Mouse (Mus musculus): Measurements from ENCODE around the gene Dctn2. TPM values are rescaled to one million over a fixed set of nuclear protein-coding genes. Genes with fewer than 3 reads are reported as not detected.
A peak's percentile ranks its signal among the peaks of the same experiment; 100 is the strongest.

Gene Dctn2
- polyA plus RNA-seq, 1 experiment from 2014 or later = 295 TPM

DNA sequence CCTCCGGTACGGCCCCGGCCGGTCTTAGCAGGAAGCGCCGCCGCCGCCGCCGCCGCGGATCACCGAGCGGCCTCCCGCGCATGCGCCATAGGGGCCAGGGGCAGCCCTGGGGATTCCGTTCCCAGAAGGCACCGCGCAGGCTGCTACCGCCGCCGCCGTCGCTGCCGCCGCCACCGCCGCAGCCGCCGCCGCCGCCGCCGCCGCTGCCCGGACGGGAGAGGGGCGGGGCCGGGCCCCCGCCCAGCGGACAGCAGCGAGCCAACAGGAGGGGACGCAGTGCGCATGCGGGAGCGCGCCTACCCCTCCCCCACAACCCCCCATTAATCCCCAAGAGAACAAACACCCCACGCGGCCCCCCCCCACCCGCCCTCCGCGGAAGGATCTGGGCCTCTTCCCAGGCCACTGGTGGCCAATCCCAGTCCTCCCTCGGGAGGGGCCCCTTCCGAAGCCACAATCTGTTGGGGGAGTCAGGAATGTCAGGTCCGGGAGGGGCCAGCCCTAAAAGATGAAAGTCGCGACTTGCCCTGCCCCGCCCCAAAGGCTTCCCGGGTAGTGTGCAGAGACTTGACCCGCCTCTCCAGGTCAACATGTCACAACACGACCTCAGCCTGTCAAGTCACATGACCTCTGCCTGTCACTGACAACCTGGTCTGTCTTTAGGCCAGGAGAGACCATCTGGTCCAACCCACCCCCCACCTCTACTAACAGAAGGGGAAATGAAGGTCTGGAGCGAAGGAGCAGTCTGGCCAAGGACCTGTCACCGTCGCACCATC lies 22.8 kb downstream of the Dctn2 start, which contains the start of gene Mbd6:
Mbd6 (minus strand) TSS at position 219 of the 773 bp plus-strand sequence.
- no peaks in the 10 kb centered on the region for H3K9me3 ChIP-seq (ENCODE audit: control insufficient read depth, low read length)
- peak within 1 kb of the TSS; percentile 95 for H3K27ac ChIP-seq (replicated peaks; ENCODE audit: low read depth, low read length)
- peak within 1 kb of the TSS; percentile 78 for H3K9ac ChIP-seq (replicated peaks; ENCODE audit: low read length)
- peak within 1 kb of the TSS; percentile 60 for H3K4me3 ChIP-seq (replicated peaks; ENCODE audit: low read depth, low read length)
- H3K4me1 ChIP-seq (ENCODE audit: control insufficient read depth, insufficient read depth, low read length) = peaks cover 43% of the 10 kb centered on the region
- peak; percentile 15 for ATAC-seq (ENCODE audit: low FRiP score, low TSS enrichment)
- peak within 1 kb of the TSS; percentile 61 for H3K4me2 ChIP-seq (ENCODE audit: low read length)
- under 1% methylated on average over 52 of the region's 65 CpGs for WGBS
- no peaks in the 10 kb centered on the region for H3K27me3 ChIP-seq (ENCODE audit: control insufficient read depth, insufficient read depth, low read length)
- H3K36me3 ChIP-seq (ENCODE audit: control insufficient read depth, insufficient read depth, low read length) = peaks cover 41% of the 10 kb centered on the region
- DNase-seq = peak; percentile 93

DNA sequence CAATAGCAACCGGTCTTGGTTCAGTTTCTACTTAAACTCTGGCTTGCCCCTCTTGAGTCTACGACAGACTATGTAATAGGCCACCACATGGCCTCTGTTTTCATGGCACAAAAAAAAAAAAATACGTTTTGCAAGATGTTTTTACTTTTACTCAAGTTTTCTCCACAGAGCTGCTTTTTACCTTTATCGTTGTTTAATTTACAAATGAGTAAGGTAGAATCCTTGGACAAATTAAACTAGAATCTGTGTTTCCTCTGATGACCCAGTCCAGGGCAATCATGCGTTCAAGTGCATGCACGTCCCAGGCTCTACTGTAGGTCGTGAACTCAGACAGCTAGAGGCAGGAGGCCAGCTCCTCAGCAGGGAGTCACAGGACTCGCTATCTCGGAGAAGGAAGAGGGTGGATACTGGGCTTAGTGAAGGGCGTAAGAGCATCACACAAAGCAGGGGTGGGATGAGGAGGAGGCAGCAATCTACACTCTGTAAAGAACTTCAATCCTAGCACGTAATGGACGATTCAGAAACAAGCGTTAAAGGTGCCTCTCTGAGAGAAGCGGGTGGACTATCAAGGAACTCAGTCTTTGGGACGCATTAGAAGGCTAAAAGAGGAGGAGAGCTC lies 23.5 kb downstream of the Dctn2 start:
- Histone ChIP-seq H3K36me3 (ENCODE audit: control insufficient read depth, insufficient read depth, low read length) (peaks cover 41% of the 10 kb centered on the region), H3K9ac (replicated peaks; ENCODE audit: low read length) (peak overlapping the region; percentile 78), H3K9me3 (ENCODE audit: control insufficient read depth, low read length) (no peaks in the 10 kb centered on the region), H3K27ac (replicated peaks; ENCODE audit: low read depth, low read length) (peak overlapping the region; percentile 95), H3K4me2 (ENCODE audit: low read length) (peak overlapping the region; percentile 61), H3K27me3 (ENCODE audit: control insufficient read depth, insufficient read depth, low read length) (no peaks in the 10 kb centered on the region), H3K4me1 (ENCODE audit: control insufficient read depth, insufficient read depth, low read length) (peaks cover 43% of the 10 kb centered on the region), H3K4me3 (replicated peaks; ENCODE audit: low read depth, low read length) (peak overlapping the region; percentile 60)
- peak; percentile 51 for DNase-seq
- ATAC-seq (ENCODE audit: low FRiP score, low TSS enrichment) = no peak
- WGBS = 3% methylated on average over 15 of the region's 15 CpGs

DNA sequence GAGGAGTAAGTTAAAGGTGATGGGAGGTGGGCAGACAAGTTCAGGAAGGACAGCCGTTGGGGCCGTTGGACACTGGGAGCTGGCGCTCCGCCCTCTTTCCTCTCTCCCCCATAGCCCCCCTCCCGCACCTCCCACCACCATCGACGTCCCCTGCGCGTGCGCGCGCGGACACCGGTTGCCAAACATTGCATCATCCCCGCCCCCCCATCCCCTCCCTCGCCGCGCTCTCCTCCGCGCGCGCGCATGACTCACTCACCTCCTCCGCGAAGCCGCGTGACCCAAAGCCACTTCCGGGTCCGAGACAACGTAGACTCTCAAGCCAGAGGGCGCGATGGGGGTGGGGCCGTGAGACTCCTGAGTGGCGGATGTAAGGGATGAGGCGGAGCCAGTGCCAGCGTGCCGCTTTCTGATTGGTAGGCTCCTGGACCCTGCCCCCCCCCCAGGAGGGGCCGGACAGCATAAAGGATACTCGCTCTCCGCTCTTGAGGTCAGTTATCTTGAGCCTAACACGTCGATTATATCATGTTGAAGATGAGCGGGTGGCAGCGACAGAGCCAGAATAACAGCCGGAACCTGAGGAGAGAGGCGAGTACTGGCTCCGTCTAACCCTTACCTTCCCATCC lies 24.2 kb downstream of the Dctn2 start:
- ATAC-seq (ENCODE audit: low FRiP score, low TSS enrichment) (peak; percentile 92), DNase-seq (peak; percentile 100)
- Histone ChIP-seq H3K9ac (replicated peaks; ENCODE audit: low read length) (peak overlapping the region; percentile 63), H3K36me3 (ENCODE audit: control insufficient read depth, insufficient read depth, low read length) (peaks cover 41% of the 10 kb centered on the region), H3K9me3 (ENCODE audit: control insufficient read depth, low read length) (no peaks in the 10 kb centered on the region), H3K27ac (replicated peaks; ENCODE audit: low read depth, low read length) (peak overlapping the region; percentile 95), H3K27me3 (ENCODE audit: control insufficient read depth, insufficient read depth, low read length) (no peaks in the 10 kb centered on the region), H3K4me2 (ENCODE audit: low read length) (peak overlapping the region; percentile 61), H3K4me1 (ENCODE audit: control insufficient read depth, insufficient read depth, low read length) (peaks cover 43% of the 10 kb centered on the region), H3K4me3 (replicated peaks; ENCODE audit: low read depth, low read length) (peak overlapping the region; percentile 60)
- WGBS = under 1% methylated on average over 46 of the region's 47 CpGs

DNA sequence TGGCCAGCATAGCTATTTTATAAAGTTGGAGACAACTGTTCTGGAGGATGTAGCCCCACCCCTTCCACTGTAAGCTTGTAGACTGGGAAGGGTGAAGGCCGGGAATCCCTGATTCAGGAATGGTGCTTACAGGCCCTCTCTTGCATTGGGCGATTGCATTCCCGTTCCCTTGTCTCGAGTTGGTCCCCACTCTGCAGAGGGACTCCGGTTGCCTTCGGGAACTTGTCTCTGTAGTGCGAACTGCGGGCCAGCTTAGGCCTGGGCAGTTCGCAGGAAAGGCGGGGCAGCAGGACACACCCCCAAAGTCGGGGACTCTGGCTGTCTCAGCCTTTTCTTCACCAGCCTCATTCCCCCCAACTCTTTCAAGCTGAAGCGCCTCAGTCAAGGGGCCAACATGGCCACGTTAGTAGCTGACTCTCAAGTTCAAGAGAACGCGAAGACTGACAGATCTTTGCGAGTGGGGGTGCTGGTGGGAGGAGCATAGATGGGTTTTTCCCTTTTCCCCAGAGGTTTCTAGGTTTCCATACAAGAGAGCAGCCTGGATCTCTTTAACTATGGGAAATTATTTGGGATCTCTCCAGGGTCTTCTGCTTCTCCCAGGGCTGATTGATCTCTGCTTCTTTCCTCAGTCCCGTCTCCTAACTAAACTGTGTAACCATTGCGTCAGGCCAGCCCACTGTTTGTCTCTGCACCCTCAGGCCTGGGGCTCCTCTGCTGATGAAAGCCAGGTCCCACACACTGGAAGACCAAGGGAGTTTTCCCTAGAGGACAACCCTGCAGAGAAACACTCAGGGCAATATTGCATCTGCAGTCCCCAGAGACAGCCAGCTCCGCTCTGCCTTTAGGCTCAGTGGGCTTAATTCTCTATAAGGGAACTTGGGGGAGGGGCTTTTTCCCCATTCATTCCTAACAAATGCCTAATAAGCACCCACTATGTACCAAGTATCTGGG lies 25.0 kb downstream of the Dctn2 start:
- H3K4me1 ChIP-seq (ENCODE audit: control insufficient read depth, insufficient read depth, low read length) = peaks cover 38% of the 10 kb centered on the region
- 1% methylated on average over 19 of the region's 19 CpGs for WGBS
- no peaks in the 10 kb centered on the region for H3K9me3 ChIP-seq (ENCODE audit: control insufficient read depth, low read length)

DNA sequence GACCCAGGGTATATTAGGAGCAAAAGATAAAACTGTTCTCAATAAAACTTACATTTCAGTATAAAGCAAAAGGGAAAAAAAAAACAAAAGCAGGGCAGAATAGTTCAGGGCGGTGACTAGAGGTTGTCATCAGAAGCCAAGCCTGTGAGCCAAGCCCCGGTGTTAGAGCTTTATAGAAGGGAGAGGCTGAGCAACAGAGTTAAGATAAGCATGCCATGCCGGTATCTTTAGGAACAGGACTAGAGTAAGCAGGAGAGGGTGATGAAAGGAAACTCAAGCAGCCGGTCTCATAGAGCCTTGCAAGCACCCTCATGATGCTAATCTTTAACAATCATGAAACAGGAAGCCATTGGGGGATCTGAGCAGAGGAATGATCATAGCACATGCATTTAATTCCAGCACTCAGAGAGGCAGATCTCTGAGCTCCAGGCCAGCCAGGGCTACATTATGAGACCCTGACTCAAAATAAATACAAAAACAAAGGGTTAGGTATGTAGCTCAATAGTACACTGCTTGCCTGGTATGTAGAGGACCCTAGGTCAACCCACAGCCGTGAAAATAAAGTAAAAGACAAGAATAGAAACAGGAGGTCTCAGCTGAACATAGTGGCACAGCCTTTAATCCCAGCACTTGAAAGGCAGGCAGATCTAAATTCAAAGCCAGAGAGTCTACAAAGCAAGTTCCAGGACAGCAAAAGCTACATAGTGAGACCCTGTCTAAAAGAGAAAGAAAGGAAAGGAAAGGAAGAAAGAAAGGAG lies 25.9 kb downstream of the Dctn2 start:
- Histone ChIP-seq H3K27ac (replicated peaks; ENCODE audit: low read depth, low read length) (0 out of 2 replicates have a peak overlapping the region, but pooled peaks have one; percentile 95), H3K36me3 (ENCODE audit: control insufficient read depth, insufficient read depth, low read length) (peaks cover 40% of the 10 kb centered on the region), H3K27me3 (ENCODE audit: control insufficient read depth, insufficient read depth, low read length) (no peaks in the 10 kb centered on the region), H3K4me2 (ENCODE audit: low read length) (peak overlapping the region; percentile 61), H3K9ac (replicated peaks; ENCODE audit: low read length) (peak overlapping the region; percentile 63; the same call in 1 of the 2 replicates), H3K4me1 (ENCODE audit: control insufficient read depth, insufficient read depth, low read length) (peaks cover 29% of the 10 kb centered on the region), H3K9me3 (ENCODE audit: control insufficient read depth, low read length) (no peaks in the 10 kb centered on the region), H3K4me3 (replicated peaks; ENCODE audit: low read depth, low read length) (peak overlapping the region; percentile 60)
- DNase-seq = no peak
- ATAC-seq (ENCODE audit: low FRiP score, low TSS enrichment) = no peak
- WGBS = 50% methylated on average over 5 of the region's 5 CpGs

More for the DNA sequence above, 25.0 kb downstream of the Dctn2 start:
- Histone ChIP-seq H3K9ac (replicated peaks; ENCODE audit: low read length) (peak overlapping the region; percentile 63), H3K27ac (replicated peaks; ENCODE audit: low read depth, low read length) (peak overlapping the region; percentile 95), H3K4me3 (replicated peaks; ENCODE audit: low read depth, low read length) (peak overlapping the region; percentile 60), H3K4me2 (ENCODE audit: low read length) (peak overlapping the region; percentile 61), H3K36me3 (ENCODE audit: control insufficient read depth, insufficient read depth, low read length) (peaks cover 41% of the 10 kb centered on the region), H3K27me3 (ENCODE audit: control insufficient read depth, insufficient read depth, low read length) (no peaks in the 10 kb centered on the region)
- DNase-seq (peak; percentile 68), ATAC-seq (ENCODE audit: low FRiP score, low TSS enrichment) (peak; percentile 60)

DNA sequence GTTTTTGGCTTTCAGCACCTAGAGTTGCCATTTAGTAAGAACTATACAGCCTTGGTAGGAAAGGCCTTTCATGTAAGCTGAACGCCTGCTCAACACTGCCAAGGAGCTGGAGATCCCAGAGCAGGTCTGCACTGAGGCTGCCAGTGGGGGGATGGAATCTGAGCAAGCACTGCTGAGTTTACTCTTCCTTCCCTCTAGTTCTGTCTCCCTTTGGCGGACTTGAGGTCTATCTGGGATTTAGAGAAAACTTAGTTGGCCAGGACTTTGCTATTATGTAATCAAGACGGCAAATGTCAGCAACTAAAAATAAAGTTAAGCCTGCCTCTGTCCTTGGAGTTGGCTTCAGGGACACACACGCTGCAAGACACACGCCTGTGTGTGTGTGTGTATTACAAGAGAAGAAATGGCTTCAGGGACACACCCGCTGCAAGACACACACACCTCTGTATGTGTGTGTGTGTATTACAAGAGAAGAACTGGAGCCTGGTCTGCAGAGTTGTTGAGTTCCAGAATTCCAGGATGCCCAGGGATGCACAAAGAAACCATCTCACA lies 26.9 kb downstream of the Dctn2 start:
- no peak for DNase-seq
- no peak overlapping the region for H3K4me2 ChIP-seq (ENCODE audit: low read length)

DNA sequence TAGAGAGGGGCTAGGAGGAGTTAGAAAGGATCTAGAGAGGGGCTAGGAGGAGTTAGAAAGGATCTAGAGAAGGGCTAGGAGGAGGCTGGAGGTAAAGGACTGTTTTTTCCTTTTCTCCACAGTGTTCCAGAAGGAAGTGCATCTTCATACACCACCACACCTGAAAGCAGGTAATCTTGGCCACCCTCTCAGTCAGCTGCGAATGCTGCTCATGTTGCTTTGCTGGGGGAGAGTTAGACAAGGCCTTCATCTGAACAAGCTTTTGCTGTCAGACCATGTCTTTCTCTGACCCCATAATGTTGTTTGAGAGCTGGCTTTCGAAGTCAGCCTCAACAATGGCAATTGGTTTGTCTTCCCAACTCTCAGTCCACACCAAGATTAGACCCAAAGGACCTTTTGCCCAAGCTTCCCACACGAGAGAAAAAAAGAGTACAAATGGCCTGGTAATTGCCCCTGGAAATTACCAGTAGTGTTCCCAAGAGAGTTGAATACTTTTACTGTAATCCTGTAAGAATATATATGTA lies 27.5 kb downstream of the Dctn2 start:
- H3K4me2 ChIP-seq (ENCODE audit: low read length) = no peak overlapping the region
- peaks cover 20% of the 10 kb centered on the region for H3K4me1 ChIP-seq (ENCODE audit: control insufficient read depth, insufficient read depth, low read length)
- DNase-seq = no peak
- peaks cover 52% of the 10 kb centered on the region for H3K36me3 ChIP-seq (ENCODE audit: control insufficient read depth, insufficient read depth, low read length)
- H3K9me3 ChIP-seq (ENCODE audit: control insufficient read depth, low read length) = no peaks in the 10 kb centered on the region
- WGBS = 89% methylated on average over 3 of the region's 3 CpGs
- ATAC-seq (ENCODE audit: low FRiP score, low TSS enrichment) = no peak
- H3K27ac ChIP-seq (replicated peaks; ENCODE audit: low read depth, low read length) = no peak overlapping the region
- H3K9ac ChIP-seq (replicated peaks; ENCODE audit: low read length) = no peak overlapping the region
- H3K4me3 ChIP-seq (replicated peaks; ENCODE audit: low read depth, low read length) = no peak overlapping the region
- no peaks in the 10 kb centered on the region for H3K27me3 ChIP-seq (ENCODE audit: control insufficient read depth, insufficient read depth, low read length)

More for the DNA sequence above, 26.9 kb downstream of the Dctn2 start:
- WGBS = 90% methylated on average over 6 of the region's 6 CpGs
- H3K4me3 ChIP-seq (replicated peaks; ENCODE audit: low read depth, low read length) = no peak overlapping the region
- no peaks in the 10 kb centered on the region for H3K9me3 ChIP-seq (ENCODE audit: control insufficient read depth, low read length)
- H3K27me3 ChIP-seq (ENCODE audit: control insufficient read depth, insufficient read depth, low read length) = no peaks in the 10 kb centered on the region
- H3K36me3 ChIP-seq (ENCODE audit: control insufficient read depth, insufficient read depth, low read length) = peaks cover 50% of the 10 kb centered on the region
- no peak for ATAC-seq (ENCODE audit: low FRiP score, low TSS enrichment)
- H3K27ac ChIP-seq (replicated peaks; ENCODE audit: low read depth, low read length) = no peak overlapping the region
- peaks cover 20% of the 10 kb centered on the region for H3K4me1 ChIP-seq (ENCODE audit: control insufficient read depth, insufficient read depth, low read length)
- no peak overlapping the region for H3K9ac ChIP-seq (replicated peaks; ENCODE audit: low read length)
